Mouse (Mus musculus) embryonic facial prominence, embryonic 11.5 days (tissue): Measurements from ENCODE around the gene Gm49673. TPM values are rescaled to one million over a fixed set of nuclear protein-coding genes. Genes with fewer than 3 reads are reported as not detected.
"Not testable (repeated sequence)": the region's sequence is repeated elsewhere in the genome, so short reads cannot be mapped to it uniquely, and the experiment has no call there.

ENCODE experiments used
- ATAC-seq: fragments of 200-750 bp; cut with Nextera tagmentation; replicated peaks from 2 replicates; pipeline ENCODE4 v1.8.0; 2017; ENCODE audit warnings: low read depth; ENCODE audit not compliant: insufficient number of reproducible peaks, low FRiP score, low TSS enrichment
- DNase-seq: peaks from one replicate; pipeline ENCODE4 v3.0.0-alpha.2; 2015; ENCODE audit warnings: low spot score
- H3K27ac ChIP-seq: fragments of 300-500 bp; sonication (generic); replicated peaks from 2 replicates; pipeline ENCODE4 v1.5.1; 2014; ENCODE audit warnings: mild to moderate bottlenecking, low read depth, low read length, control low read depth
- H3K27me3 ChIP-seq: fragments of 300-500 bp; sonication (generic); 2 replicates; pipeline ENCODE4 v1.6.1; 2014; ENCODE audit warnings: mild to moderate bottlenecking, low read length, moderate library complexity, mixed read lengths; ENCODE audit not compliant: control insufficient read depth, insufficient read depth
- H3K36me3 ChIP-seq: fragments of 300-500 bp; sonication (generic); replicated peaks from 2 replicates; pipeline ENCODE4 v1.6.1; 2014; ENCODE audit warnings: low read depth, mild to moderate bottlenecking, low read length, moderate library complexity, mixed read lengths; ENCODE audit not compliant: control insufficient read depth, insufficient read depth
- H3K4me1 ChIP-seq: fragments of 300-500 bp; sonication (generic); 2 replicates; pipeline ENCODE4 v1.6.1; 2014; ENCODE audit warnings: low read length, mixed read lengths; ENCODE audit not compliant: control insufficient read depth, insufficient read depth
- H3K4me2 ChIP-seq: fragments of 300-500 bp; sonication (generic); 2 replicates; pipeline ENCODE4 v1.6.1; 2014; ENCODE audit warnings: low read depth, mild to moderate bottlenecking, control low read depth, low read length, moderate library complexity
- H3K4me3 ChIP-seq: fragments of 300-500 bp; sonication (generic); 2 replicates; pipeline ENCODE4 v1.5.1; 2014; ENCODE audit warnings: low read depth, low read length, control low read depth
- H3K9ac ChIP-seq: fragments of 300-500 bp; sonication (generic); replicated peaks from 2 replicates; pipeline ENCODE4 v1.6.1; 2014; ENCODE audit warnings: mild to moderate bottlenecking, control low read depth, low read length
- H3K9me3 ChIP-seq: fragments of 300-500 bp; sonication (generic); replicated peaks from 2 replicates; pipeline ENCODE4 v1.6.1; 2016; ENCODE audit warnings: mild to moderate bottlenecking, low read length, inconsistent platforms, mixed read lengths; ENCODE audit not compliant: control insufficient read depth
- WGBS: fragments of 180-500 bp; shearing (Covaris S2); extraction: QIAGEN DNeasy Blood & Tissue Kit; methylation state at CpG from one replicate; pipeline ENCODE4 v1.1.7; 2014; 5-methylcytosine and 5-hydroxymethylcytosine counted together
- polyA plus RNA-seq: library from polyadenylated mRNA; unstranded; fragments of >200 nt; fragmentation: Nextera tagmentation; extraction: Ambion mirVana; gene quantifications from 2 replicates; pipeline ENCODE4 v1.2.1, GENCODE M21; 2014

Gene Gm49673
- polyA plus RNA-seq, 1 experiment from 2014 or later: 0.25 TPM

DNA sequence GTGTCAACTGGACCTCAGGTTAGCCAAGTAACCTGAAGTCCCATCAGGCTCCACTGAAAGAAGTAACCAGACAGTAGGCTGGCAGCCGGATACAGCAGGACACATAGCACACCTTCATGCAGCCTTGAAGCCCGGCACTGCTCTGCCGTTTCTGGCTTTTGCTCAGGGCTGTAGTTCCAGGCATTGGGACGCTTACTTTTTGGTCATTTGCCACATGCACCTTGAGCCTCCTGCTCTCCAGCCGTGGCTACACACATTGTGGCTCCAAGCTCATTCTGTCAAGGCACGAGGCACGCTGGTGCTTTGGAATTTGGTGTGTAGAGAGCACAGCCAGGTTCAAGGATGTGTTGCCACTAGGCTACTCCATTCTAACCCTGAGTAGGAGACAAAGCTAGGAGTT lies 7.4 kb upstream of the Gm49673 start:
- not testable (repeated sequence) for H3K9me3 ChIP-seq, H3K36me3 ChIP-seq, H3K27me3 ChIP-seq, DNase-seq, H3K9ac ChIP-seq, ATAC-seq, H3K27ac ChIP-seq, H3K4me1 ChIP-seq, H3K4me2 ChIP-seq, H3K4me3 ChIP-seq
- 80% methylated on average over 7 of the region's 7 CpGs for WGBS

DNA sequence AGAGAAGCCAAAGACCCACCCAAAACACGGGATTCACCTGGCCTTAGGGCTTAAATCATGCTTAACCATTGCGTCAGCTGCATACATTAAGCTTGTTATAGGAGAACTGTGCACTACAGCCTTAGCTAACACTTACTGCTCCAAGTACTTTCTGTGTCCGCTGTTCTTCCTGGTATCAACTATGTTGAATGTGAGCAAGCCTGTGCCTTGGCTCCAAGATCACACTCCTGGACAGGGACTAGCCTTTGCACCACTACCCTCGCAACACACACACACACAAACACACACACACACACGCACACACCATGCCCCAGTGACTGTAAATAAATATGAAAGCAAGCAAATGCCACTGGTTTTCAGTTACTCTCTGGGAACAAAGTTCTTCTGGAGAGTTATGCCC lies 657 bp downstream of the Gm49673 start:
- not testable (repeated sequence) for ATAC-seq, DNase-seq
- WGBS: 17% methylated on average over 4 of the region's 5 CpGs

DNA sequence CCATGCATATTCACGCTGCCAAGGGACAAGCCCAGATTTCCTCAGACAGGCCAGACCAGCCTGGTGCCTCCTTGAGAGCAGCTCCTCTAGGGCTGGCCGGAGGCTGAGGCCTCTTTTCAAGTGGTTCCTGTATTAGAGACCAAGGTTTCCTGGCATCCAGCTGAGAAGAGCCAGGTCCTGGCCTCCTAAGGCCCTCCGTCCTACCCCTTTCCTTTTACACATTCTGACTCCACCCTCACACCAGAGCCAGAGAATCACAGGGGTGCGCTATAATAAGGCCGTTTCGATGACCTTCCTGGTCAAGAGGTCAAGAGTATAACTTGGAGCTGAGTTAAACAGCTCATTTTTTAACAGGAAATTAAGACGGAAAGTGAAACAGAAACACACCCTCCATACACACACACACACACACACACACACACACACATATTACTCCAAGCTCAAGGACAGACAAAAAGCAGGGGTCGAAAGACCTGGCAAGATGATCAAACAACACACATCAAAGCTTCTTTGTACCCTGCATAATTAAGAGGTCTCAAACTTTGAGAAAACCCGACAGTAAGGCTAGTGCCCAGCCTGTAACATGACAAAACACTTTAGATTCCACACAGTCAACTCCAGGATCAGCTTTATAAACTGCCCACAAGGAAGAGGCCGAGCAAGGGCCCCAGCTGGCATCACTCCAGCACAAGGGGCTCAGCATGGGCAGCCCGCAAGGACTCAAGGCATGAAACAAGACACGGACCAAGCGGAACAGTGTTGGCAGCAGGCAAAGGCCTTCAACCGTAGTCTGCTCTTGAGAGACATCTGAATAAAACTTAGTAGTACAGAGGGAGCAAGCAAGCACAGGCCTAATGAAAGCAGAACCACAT lies 3.5 kb downstream of the Gm49673 start:
- not testable (repeated sequence) for H3K9ac ChIP-seq, H3K27ac ChIP-seq, H3K27me3 ChIP-seq, H3K4me1 ChIP-seq, H3K4me2 ChIP-seq, ATAC-seq, H3K9me3 ChIP-seq, H3K36me3 ChIP-seq, H3K4me3 ChIP-seq, DNase-seq
- 71% methylated on average over 12 of the region's 14 CpGs for WGBS

More for the DNA sequence above, 657 bp downstream of the Gm49673 start:
- not testable (repeated sequence) for H3K27ac ChIP-seq, H3K36me3 ChIP-seq, H3K27me3 ChIP-seq, H3K4me1 ChIP-seq, H3K9me3 ChIP-seq
- peak overlapping the region; percentile 42 for H3K4me3 ChIP-seq
- peak overlapping the region; percentile 64 for H3K9ac ChIP-seq
- H3K4me2 ChIP-seq: peak overlapping the region; percentile 23; the same call in 1 of the 2 replicates

DNA sequence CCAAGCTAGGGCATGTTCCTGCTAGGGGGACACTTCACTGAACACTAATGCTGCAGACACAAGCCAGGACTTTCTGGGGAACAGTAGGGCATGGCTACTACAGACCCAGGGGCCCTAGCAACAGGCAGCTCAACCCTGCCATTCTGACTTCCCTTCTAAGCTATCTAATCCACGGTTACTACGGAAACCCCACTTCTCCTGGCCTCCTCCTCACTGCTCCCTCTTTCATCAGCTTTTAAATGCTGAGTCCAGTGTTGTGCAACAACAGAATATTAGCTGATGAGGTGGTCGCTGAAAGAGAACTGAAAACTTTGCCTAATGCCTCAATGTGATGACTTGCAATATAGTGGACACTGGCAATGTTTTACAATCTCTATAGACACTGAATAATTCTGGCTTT lies 7.4 kb downstream of the Gm49673 start:
- H3K4me2 ChIP-seq, ATAC-seq: not testable (repeated sequence)
- WGBS: 87% methylated on average over 3 of the region's 3 CpGs

DNA sequence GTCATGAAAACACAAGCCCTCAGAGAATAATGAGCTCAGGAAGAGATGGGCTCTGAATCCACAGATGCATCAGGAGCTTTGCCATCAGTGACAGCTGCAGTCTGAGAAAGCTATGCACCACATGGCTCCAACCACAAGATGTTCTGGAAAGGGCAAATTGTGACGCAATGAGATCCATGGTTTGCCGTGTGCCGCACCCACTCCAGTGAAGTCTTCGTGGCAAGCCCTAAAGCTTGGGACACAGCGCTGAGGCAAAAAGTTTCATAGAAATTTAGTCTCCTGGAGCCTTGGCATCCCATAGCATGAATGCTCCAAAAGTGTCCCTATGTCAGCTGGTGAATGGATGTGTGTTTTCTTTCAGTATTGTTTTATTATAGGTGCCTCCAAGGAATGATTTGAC lies 9.5 kb downstream of the Gm49673 start:
- ATAC-seq, DNase-seq, H3K36me3 ChIP-seq, H3K4me3 ChIP-seq, H3K9ac ChIP-seq, H3K4me2 ChIP-seq, H3K4me1 ChIP-seq, H3K9me3 ChIP-seq, H3K27ac ChIP-seq, H3K27me3 ChIP-seq: not testable (repeated sequence)
- WGBS: 90% methylated on average over 5 of the region's 5 CpGs

More for the DNA sequence above, 7.4 kb downstream of the Gm49673 start:
- not testable (repeated sequence) for DNase-seq, H3K27ac ChIP-seq, H3K4me3 ChIP-seq, H3K9me3 ChIP-seq, H3K9ac ChIP-seq, H3K27me3 ChIP-seq, H3K36me3 ChIP-seq, H3K4me1 ChIP-seq

DNA sequence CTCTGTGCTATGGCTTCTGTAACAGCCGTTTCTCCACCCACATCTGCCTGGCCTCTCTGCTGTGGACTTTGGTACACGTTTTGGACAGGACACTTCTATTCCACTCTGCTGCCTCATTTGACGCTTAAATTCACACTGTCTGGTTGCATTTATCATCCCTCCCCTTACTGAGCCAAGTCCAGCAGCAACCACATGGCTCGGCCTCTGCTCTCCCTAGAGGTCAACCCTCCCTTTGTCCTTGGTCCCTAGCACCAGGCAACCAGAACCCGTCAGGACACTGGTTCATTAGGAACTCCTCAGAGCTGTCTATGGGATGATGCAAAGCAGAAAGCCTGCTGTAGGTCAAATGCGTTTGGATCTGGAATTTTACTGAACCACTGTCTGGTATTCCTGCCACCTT lies 16.7 kb downstream of the Gm49673 start:
- not testable (repeated sequence) for H3K4me2 ChIP-seq, H3K4me3 ChIP-seq, H3K9ac ChIP-seq, ATAC-seq, H3K36me3 ChIP-seq, H3K4me1 ChIP-seq, DNase-seq, H3K27me3 ChIP-seq, H3K27ac ChIP-seq, H3K9me3 ChIP-seq
- no CpG with 5 or more reads among the region's 6 CpGs for WGBS

DNA sequence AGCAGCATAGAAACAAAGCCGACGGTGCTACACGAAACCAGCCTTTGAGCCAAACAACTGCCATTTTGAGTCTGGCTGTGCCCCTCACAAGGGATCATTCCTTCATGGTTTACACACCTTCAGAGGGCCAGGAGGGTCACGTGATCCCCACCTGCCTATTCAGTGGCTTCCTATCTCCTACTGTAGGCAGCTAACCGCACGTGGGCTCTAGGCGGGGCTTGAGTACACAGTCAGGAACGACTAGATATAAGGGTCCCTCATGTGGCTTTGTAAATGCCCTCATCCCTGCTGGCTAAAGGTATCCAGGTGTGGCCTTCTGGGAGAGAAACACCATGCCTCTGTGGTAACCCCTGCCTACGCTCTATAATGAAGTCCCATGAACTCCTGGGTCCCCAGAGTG lies 18.0 kb downstream of the Gm49673 start:
- not testable (repeated sequence) for H3K4me2 ChIP-seq, H3K4me1 ChIP-seq, H3K9me3 ChIP-seq, DNase-seq, H3K27ac ChIP-seq, ATAC-seq, H3K36me3 ChIP-seq, H3K27me3 ChIP-seq, H3K9ac ChIP-seq, H3K4me3 ChIP-seq
- 86% methylated on average over 9 of the region's 9 CpGs for WGBS

DNA sequence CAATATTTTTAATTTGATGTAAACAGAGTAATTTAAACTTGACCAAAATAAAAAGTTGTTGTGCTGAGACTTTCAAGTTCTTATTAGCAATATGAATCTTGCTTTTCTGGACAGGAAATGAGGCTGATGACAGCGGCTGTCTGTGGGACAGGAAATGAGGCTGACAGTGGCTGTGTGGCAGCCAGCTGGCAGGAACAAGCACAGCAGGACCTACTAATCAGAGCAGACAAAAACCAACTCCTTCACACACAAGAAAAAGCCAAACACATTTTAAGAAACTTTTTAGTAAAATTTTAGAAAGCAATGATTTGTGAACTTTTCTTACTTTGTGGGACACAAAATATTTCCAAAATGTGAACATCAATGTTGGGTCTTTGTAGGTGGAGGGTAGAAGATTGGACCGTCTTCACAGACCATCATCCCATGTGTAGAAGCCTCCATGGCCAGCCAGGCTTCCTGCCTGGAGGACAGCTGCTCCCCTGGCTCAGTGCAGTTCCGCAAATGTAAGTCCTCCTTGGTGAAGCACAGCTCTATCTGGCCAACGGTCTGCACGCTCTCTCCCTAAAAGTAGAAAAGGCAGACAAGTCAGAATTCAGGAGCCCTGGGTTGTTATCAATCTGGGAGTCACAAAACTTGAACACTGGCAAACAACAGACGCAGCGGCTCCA lies 19.1 kb downstream of the Gm49673 start:
- not testable (repeated sequence) for H3K27ac ChIP-seq, H3K4me3 ChIP-seq, H3K27me3 ChIP-seq, ATAC-seq, H3K9ac ChIP-seq, H3K36me3 ChIP-seq, H3K9me3 ChIP-seq, H3K4me2 ChIP-seq, H3K4me1 ChIP-seq, DNase-seq
- no CpG with 5 or more reads among the region's 7 CpGs for WGBS
